Mouse (Mus musculus): Measurements from ENCODE around the gene Mrpl39.

- TF ChIP-seq POLR2A (IDR thresholded peaks at IDR 0.05; ENCODE audit: insufficient read depth, low read length) (no peak), CTCF (IDR thresholded peaks at IDR 0.05; ENCODE audit: low read depth, low read length) (no peak)
Measured at GRCm38 (mm10) chr16:84744703-84745490, 9.4 kb upstream of the Mrpl39 start.
